9 mouse cellular contexts compared by ENCODE assay signal in the genomic region with DNA sequence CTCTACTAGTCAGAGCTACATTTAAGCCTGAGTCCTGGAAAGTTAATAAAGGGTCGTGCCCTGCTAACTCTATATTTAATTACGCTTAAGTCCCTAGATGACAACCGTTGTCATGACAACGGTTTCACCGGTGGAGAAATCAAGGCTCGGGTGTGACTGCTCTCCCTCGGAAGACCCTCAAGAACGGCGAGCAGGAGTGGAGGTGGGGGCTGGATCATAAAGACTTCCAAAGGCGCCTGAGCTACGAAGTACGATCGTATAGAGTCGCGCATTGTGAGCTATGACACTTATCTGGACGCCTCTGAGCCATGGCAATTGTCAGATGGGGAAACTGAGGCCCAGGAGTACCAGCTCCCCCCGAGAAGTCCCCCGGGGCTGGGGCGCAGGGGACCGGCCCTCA. TPM values are rescaled to one million over a fixed set of nuclear protein-coding genes. Genes with fewer than 3 reads are reported as not detected.
DNase-seq lines count a peak whose midpoint lies in the region; ATAC-seq and TF ChIP-seq lines count a peak whose summit lies in the region.
"Had no signal": no experiment of that assay in that cellular context is flagged by ENCODE, and none has a peak within 500 bp of the region (broad histone marks: within the 10 kb centered on the region; RNA-seq: fewer than 3 reads in every experiment).

No protein-coding gene starts in this region.

- no peaks in the 10 kb centered on the region for H3K9me3 ChIP-seq in heart, embryonic 10.5 days
- H3K9me3 ChIP-seq in liver, embryonic 12.5 days (replicated peaks) = no peaks in the 10 kb centered on the region

- H3ac ChIP-seq in C2C12 (ENCODE audit: control insufficient read depth, insufficient read length, low read depth) = peak overlapping the region; percentile 94

- peaks cover 44% of the 10 kb centered on the region for H3K79me2 ChIP-seq in C2C12 (ENCODE audit: control insufficient read depth, insufficient read depth)

- peak overlapping the region; percentile 80 for H3K4me2 ChIP-seq in liver, embryonic 12.5 days

- peak overlapping the region; percentile 93 for H3K9ac ChIP-seq in liver, embryonic 12.5 days

- under 1% methylated on average over 20 of the region's 20 CpGs for WGBS in heart, embryonic 10.5 days
- under 1% methylated on average over 20 of the region's 20 CpGs for WGBS in liver, embryonic 12.5 days (ENCODE audit: insufficient replicate concordance)

- peaks cover 44% of the 10 kb centered on the region for H3K4me1 ChIP-seq in heart, embryonic 10.5 days
- H3K4me1 ChIP-seq in liver, embryonic 12.5 days = peaks cover 48% of the 10 kb centered on the region

- no peak for DNase-seq in heart, embryonic 10.5 days (ENCODE audit: low spot score)
- DNase-seq in heart, adult 18-20 months = no peak
- no peak for DNase-seq in adrenal gland, postnatal 10 days
- DNase-seq in gastrocnemius, postnatal 4 days (ENCODE audit: low spot score in 2 of 2) = no peak
- DNase-seq in spleen, postnatal 36 days (ENCODE audit: low spot score in 2 of 2) = no peak

- TF ChIP-seq CTCF in C2C12 (IDR thresholded peaks at IDR 0.05; ENCODE audit: control insufficient read depth, insufficient read depth, insufficient read length) = no peak

- ATAC-seq in erythroblast, adult 5-6 weeks (replicated peaks; ENCODE audit: low FRiP score, poor library complexity, severe bottlenecking) = 0 out of 2 replicates have a peak, but pooled peaks have one; percentile 2
- no peak for ATAC-seq in liver, embryonic 12.5 days

- peak overlapping the region; percentile 91 for H3K4me3 ChIP-seq in heart, embryonic 10.5 days
- H3K4me3 ChIP-seq in C2C12 (ENCODE audit: insufficient read depth, poor library complexity, severe bottlenecking) = peak overlapping the region; percentile 74
- peak overlapping the region; percentile 90 for H3K4me3 ChIP-seq in liver, embryonic 12.5 days

- H3K36me3 ChIP-seq in heart, embryonic 10.5 days = peaks cover 30% of the 10 kb centered on the region
- H3K36me3 ChIP-seq in C2C12 (ENCODE audit: control insufficient read depth, insufficient read depth) = peaks cover 20% of the 10 kb centered on the region
- peaks cover 38% of the 10 kb centered on the region for H3K36me3 ChIP-seq in liver, embryonic 12.5 days

- H3K79me3 ChIP-seq in C2C12 (ENCODE audit: low read depth) = peaks cover 30% of the 10 kb centered on the region

- peak overlapping the region; percentile 97 for H3K27ac ChIP-seq in heart, embryonic 10.5 days
- H3K27ac ChIP-seq in liver, embryonic 12.5 days = peak overlapping the region; percentile 81

- no peaks in the 10 kb centered on the region for H3K27me3 ChIP-seq in heart, embryonic 10.5 days (ENCODE audit: insufficient read depth, poor library complexity, severe bottlenecking)
- no peaks in the 10 kb centered on the region for H3K27me3 ChIP-seq in C2C12 (ENCODE audit: control insufficient read depth, insufficient read depth, insufficient read length)
- H3K27me3 ChIP-seq in liver, embryonic 12.5 days (replicated peaks) = no peaks in the 10 kb centered on the region

TF ChIP-seq in C2C12, 6 proteins besides CTCF, POLR2A, EP300 and RAD21:
- TF ChIP-seq CEBPB (IDR thresholded peaks at IDR 0.05; ENCODE audit: low read depth) = no peak
- no peak for TF ChIP-seq USF1 (IDR thresholded peaks at IDR 0.05; ENCODE audit: low read depth)
- TF ChIP-seq MYOG (IDR thresholded peaks at IDR 0.05; ENCODE audit: control insufficient read depth, extremely low read depth, insufficient read length) = no peak
- TF ChIP-seq MAX (IDR thresholded peaks at IDR 0.05) = no peak
- TF ChIP-seq FOSL1 (IDR thresholded peaks at IDR 0.05; ENCODE audit: insufficient read depth, low read length, poor library complexity, severe bottlenecking) = no peak
- no peak for TF ChIP-seq MYOD1 (IDR thresholded peaks at IDR 0.05; ENCODE audit: control insufficient read depth, insufficient read length, low read depth)

RNA-seq across cellular contexts. Expression of a gene that starts 0.4 kb away (rescaled TPM):
- polyA plus RNA-seq in heart, embryonic 10.5 days (2016; fragmentation: Nextera tagmentation; extraction: Ambion mirVana) = 112 and 160 TPM in 2 replicates
- 1 to 10 TPM; 4.7 to 6.4 TPM for total RNA-seq in heart, adult 18-20 months (2021)
- 80.1 TPM for polyA plus RNA-seq in C2C12 (2012; fragmentation: generic; extraction: Trizol)
- total RNA-seq in erythroblast, adult 5-6 weeks (2015; ENCODE audit: low replicate concordance) = 28.0 and 63.8 TPM in 2 replicates
- total RNA-seq in erythroblast, adult 5-6 weeks (2017; ENCODE audit: low replicate concordance) = 23.6 and 31.9 TPM in 2 replicates
- 112 and 114 TPM in 2 replicates for polyA plus RNA-seq in liver, embryonic 12.5 days (2016; fragmentation: Nextera tagmentation; extraction: Ambion mirVana)
- total RNA-seq in adrenal gland, postnatal 10 days (2021) = 10 to 100 TPM; 12.6 to 14.3 TPM
- 10 to 100 TPM; 10.8 to 14.2 TPM for total RNA-seq in gastrocnemius, postnatal 4 days (2021)

RNA-seq across cellular contexts. Expression of a gene that starts 36.4 kb away (rescaled TPM):
- 36.6 and 42.9 TPM in 2 replicates for polyA plus RNA-seq in heart, embryonic 10.5 days (2016; fragmentation: Nextera tagmentation; extraction: Ambion mirVana)
- total RNA-seq in heart, adult 18-20 months (2021) = 1 to 10 TPM; 1.9 to 2.4 TPM
- 58.3 TPM for polyA plus RNA-seq in C2C12 (2012; fragmentation: generic; extraction: Trizol)
- total RNA-seq in erythroblast, adult 5-6 weeks (2015; ENCODE audit: low replicate concordance) = 2.5 and 6.9 TPM in 2 replicates
- 3.7 and 5.4 TPM in 2 replicates for total RNA-seq in erythroblast, adult 5-6 weeks (2017; ENCODE audit: low replicate concordance)
- 31.1 and 32.9 TPM in 2 replicates for polyA plus RNA-seq in liver, embryonic 12.5 days (2016; fragmentation: Nextera tagmentation; extraction: Ambion mirVana)
- 10 to 100 TPM; 21.6 to 41.6 TPM for total RNA-seq in adrenal gland, postnatal 10 days (2021)
- total RNA-seq in gastrocnemius, postnatal 4 days (2021) = 10 to 100 TPM; 25.6 to 37.2 TPM

RNA-seq across cellular contexts. Expression of a gene that starts 38.8 kb away (rescaled TPM):
- polyA plus RNA-seq in heart, embryonic 10.5 days (2016; fragmentation: Nextera tagmentation; extraction: Ambion mirVana) = 16.4 and 16.9 TPM in 2 replicates
- total RNA-seq in heart, adult 18-20 months (2021) = 10 to 100 TPM; 58.1 to 60.8 TPM
- 43.3 TPM for polyA plus RNA-seq in C2C12 (2012; fragmentation: generic; extraction: Trizol)
- total RNA-seq in erythroblast, adult 5-6 weeks (2015; ENCODE audit: low replicate concordance) = 1.2 TPM in 1 of 2 replicates, not detected in the other
- 0.09 TPM in 1 of 2 replicates, not detected in the other for total RNA-seq in erythroblast, adult 5-6 weeks (2017; ENCODE audit: low replicate concordance)
- polyA plus RNA-seq in liver, embryonic 12.5 days (2016; fragmentation: Nextera tagmentation; extraction: Ambion mirVana) = 5.0 and 5.5 TPM in 2 replicates
- total RNA-seq in adrenal gland, postnatal 10 days (2021) = 10 to 100 TPM; 33.1 to 37.2 TPM
- total RNA-seq in gastrocnemius, postnatal 4 days (2021) = 10 to 100 TPM; 48.1 to 49.1 TPM
- polyA plus RNA-seq: inflammation-experienced regulatory T-cells, adult 6 months had no signal

Comparison
In these comparisons a context has a peak if more than half of its experiments do, and no peak if none do; other contexts are left out.
1. RNA of a gene that starts 38.8 kb away (total RNA-seq): 58.1 to 60.8 TPM in heart, adult 18-20 months, 48.1 to 49.1 TPM in gastrocnemius, postnatal 4 days and 33.1 to 37.2 TPM in adrenal gland, postnatal 10 days; 0.09 to 1.2 TPM in erythroblast, adult 5-6 weeks; every median in the first group is over 10 times any median in the second.
2. Peak in every context shown above with its lines, with median percentiles within 50 percentile points of each other: H3K4me3 ChIP-seq.